In genomic region chr10:25023601-25024157, GRCm38 (mm10) we compare ENCODE assay signal across 9 mouse cellular contexts.
A peak's percentile ranks its signal among the peaks of the same experiment; 100 is the strongest.
DNase-seq lines count a peak whose midpoint lies in the region; ATAC-seq and TF ChIP-seq lines count a peak whose summit lies in the region.
"Had no signal": no experiment of that assay in that cellular context is flagged by ENCODE, and none has a peak within 500 bp of the region (broad histone marks: within the 10 kb centered on the region; RNA-seq: fewer than 3 reads in every experiment).

No protein-coding gene starts in this region.

- no peak overlapping the region for H3K4me2 ChIP-seq in kidney, embryonic 16.5 days (replicated peaks; ENCODE audit: low read depth, low read length)
- H3K4me2 ChIP-seq in forebrain, embryonic 14.5 days (ENCODE audit: low read length) = no peak overlapping the region
- H3K4me2 ChIP-seq in hindbrain, embryonic 16.5 days (ENCODE audit: low read length) = no peak overlapping the region
- no peak overlapping the region for H3K4me2 ChIP-seq in neural tube, embryonic 12.5 days (replicated peaks)

- no peak for TF ChIP-seq POLR2A in brain, embryonic 14.5 days (IDR thresholded peaks at IDR 0.05; ENCODE audit: borderline replicate concordance, extremely low read depth, insufficient read depth, insufficient read length, poor library complexity, severe bottlenecking)

- H3K27me3 ChIP-seq in kidney, embryonic 16.5 days (ENCODE audit: insufficient read depth, low read length) = no peaks in the 10 kb centered on the region
- no peaks in the 10 kb centered on the region for H3K27me3 ChIP-seq in forebrain, embryonic 14.5 days (replicated peaks; ENCODE audit: control insufficient read depth, insufficient read depth, low read length)
- no peaks in the 10 kb centered on the region for H3K27me3 ChIP-seq in hindbrain, embryonic 16.5 days (replicated peaks; ENCODE audit: control insufficient read depth, insufficient read depth, low read length)
- no peaks in the 10 kb centered on the region for H3K27me3 ChIP-seq in neural tube, embryonic 12.5 days (replicated peaks)

- H3K36me3 ChIP-seq in kidney, embryonic 16.5 days (ENCODE audit: insufficient read depth, low read length) = no peaks in the 10 kb centered on the region
- H3K36me3 ChIP-seq in forebrain, embryonic 14.5 days (ENCODE audit: control insufficient read depth, insufficient read depth, low read length) = no peaks in the 10 kb centered on the region
- H3K36me3 ChIP-seq in hindbrain, embryonic 16.5 days (ENCODE audit: control insufficient read depth, insufficient read depth, low read length) = no peaks in the 10 kb centered on the region
- H3K36me3 ChIP-seq in neural tube, embryonic 12.5 days = no peaks in the 10 kb centered on the region

- H3K27ac ChIP-seq in kidney, embryonic 16.5 days (ENCODE audit: low read length) = no peak overlapping the region
- peak overlapping the region; percentile 50; the same call in 1 of the 2 replicates for H3K27ac ChIP-seq in forebrain, embryonic 14.5 days (ENCODE audit: low read depth, low read length)
- peak overlapping the region; percentile 45; the same call in 1 of the 2 replicates for H3K27ac ChIP-seq in hindbrain, embryonic 16.5 days (ENCODE audit: low read depth, low read length)
- no peak overlapping the region for H3K27ac ChIP-seq in neural tube, embryonic 12.5 days
- H3K27ac ChIP-seq: macrophage had no signal

- peak; percentile 2 to 9 for DNase-seq in kidney, postnatal 36 days
- DNase-seq in brain, embryonic 14.5 days (ENCODE audit: low read depth) = peak; percentile 92
- DNase-seq in forebrain, embryonic 14.5 days (ENCODE audit: low spot score) = peak; percentile 90
- DNase-seq in urinary bladder, postnatal 10 days (ENCODE audit: low spot score) = no peak

- H3K9me3 ChIP-seq in kidney, embryonic 16.5 days (ENCODE audit: low read length) = 0 out of 2 replicates have a peak, but pooled peaks cover 2% of the 10 kb centered on the region
- H3K9me3 ChIP-seq in forebrain, embryonic 14.5 days (replicated peaks; ENCODE audit: control insufficient read depth, low read length) = no peaks in the 10 kb centered on the region; the same call in 1 of the 2 replicates
- no peaks in the 10 kb centered on the region for H3K9me3 ChIP-seq in hindbrain, embryonic 16.5 days (ENCODE audit: control insufficient read depth, low read length)
- 0 out of 2 replicates have a peak, but pooled peaks cover 6% of the 10 kb centered on the region for H3K9me3 ChIP-seq in neural tube, embryonic 12.5 days

- TF ChIP-seq CTCF in brain, embryonic 14.5 days (IDR thresholded peaks at IDR 0.05; ENCODE audit: borderline replicate concordance, extremely low read depth, insufficient read depth, insufficient read length) = no peak

- 77% methylated on average over 7 of the region's 7 CpGs for WGBS in kidney, embryonic 16.5 days
- WGBS in forebrain, embryonic 14.5 days = 19% methylated on average over 7 of the region's 7 CpGs
- 52% methylated on average over 7 of the region's 7 CpGs for WGBS in hindbrain, embryonic 16.5 days
- 46% methylated on average over 7 of the region's 7 CpGs for WGBS in neural tube, embryonic 12.5 days

- H3K4me3 ChIP-seq in kidney, embryonic 16.5 days (ENCODE audit: low read length) = no peak overlapping the region
- H3K4me3 ChIP-seq in forebrain, embryonic 14.5 days (ENCODE audit: low read depth, low read length) = no peak overlapping the region
- H3K4me3 ChIP-seq in hindbrain, embryonic 16.5 days (ENCODE audit: low read length) = no peak overlapping the region
- no peak overlapping the region for H3K4me3 ChIP-seq in neural tube, embryonic 12.5 days

- no peaks in the 10 kb centered on the region for H3K4me1 ChIP-seq in kidney, embryonic 16.5 days (ENCODE audit: insufficient read depth, low read length)
- H3K4me1 ChIP-seq in forebrain, embryonic 14.5 days (ENCODE audit: control insufficient read depth, insufficient read depth, low read length) = peaks cover 6% of the 10 kb centered on the region
- H3K4me1 ChIP-seq in hindbrain, embryonic 16.5 days (ENCODE audit: control insufficient read depth, insufficient read depth, low read depth, low read length) = no peaks in the 10 kb centered on the region
- H3K4me1 ChIP-seq in neural tube, embryonic 12.5 days = no peaks in the 10 kb centered on the region

- no peak overlapping the region for H3K9ac ChIP-seq in kidney, embryonic 16.5 days (replicated peaks; ENCODE audit: low read length)
- H3K9ac ChIP-seq in forebrain, embryonic 14.5 days (ENCODE audit: low read length) = no peak overlapping the region
- no peak overlapping the region for H3K9ac ChIP-seq in hindbrain, embryonic 16.5 days (ENCODE audit: low read depth, low read length)
- H3K9ac ChIP-seq in neural tube, embryonic 12.5 days = no peak overlapping the region

- no peak for ATAC-seq in kidney, embryonic 16.5 days (ENCODE audit: low FRiP score, low TSS enrichment)
- peak; percentile 93 for ATAC-seq in forebrain, embryonic 14.5 days
- peak; percentile 93 for ATAC-seq in hindbrain, embryonic 16.5 days
- peak; percentile 54 for ATAC-seq in neural tube, embryonic 12.5 days (ENCODE audit: low FRiP score, low read depth)
- no peak for ATAC-seq in monocyte, adult 5-6 weeks (replicated peaks; ENCODE audit: insufficient number of reproducible peaks, low FRiP score, low TSS enrichment, poor library complexity, severe bottlenecking)

Comparison
In these comparisons a context has a peak if more than half of its experiments do, and no peak if none do; other contexts are left out.
1. ATAC-seq: peak in forebrain, embryonic 14.5 days (single experiment), hindbrain, embryonic 16.5 days (single experiment) and neural tube, embryonic 12.5 days (single experiment); none in kidney, embryonic 16.5 days (single experiment) and monocyte, adult 5-6 weeks (single experiment).
2. H3K27ac ChIP-seq: peak in forebrain, embryonic 14.5 days (single experiment) and hindbrain, embryonic 16.5 days (single experiment); none in kidney, embryonic 16.5 days (single experiment) and neural tube, embryonic 12.5 days (single experiment).